Mouse (Mus musculus): ENCODE measurements around the gene Aox3.
A peak's percentile ranks its signal among the peaks of the same experiment; 100 is the strongest.

- TF ChIP-seq CTCF (IDR thresholded peaks at IDR 0.05; ENCODE audit: borderline replicate concordance, insufficient read depth, low read length) (peak; percentile 77), POLR2A (IDR thresholded peaks at IDR 0.05; ENCODE audit: low read depth, low read length) (no peak)
Measured at GRCm38 (mm10) chr1:58112880-58113279, at the start of gene Aox3.

Data from embryonic fibroblast, embryonic 13.5 days (primary cell).